Mouse (Mus musculus) A20 (cell line): ENCODE measurements around the gene Pdhb.
A peak's percentile ranks its signal among the peaks of the same experiment; 100 is the strongest.
"Not testable (repeated sequence)": the region's sequence is repeated elsewhere in the genome, so short reads cannot be mapped to it uniquely, and the experiment has no call there.

Experiments
- DNase-seq: peaks from one replicate; pipeline ENCODE4 v3.0.0-alpha.2; 2011; ENCODE audit warnings: low read depth, low spot score

Pdhb gene

GRCm38 (mm10) chr14:8134234-8134633 lies 38.6 kb downstream of the Pdhb start:
- no peak for DNase-seq

GRCm38 (mm10) chr14:8132789-8133188 lies 40.0 kb downstream of the Pdhb start:
- peak; percentile 79 for DNase-seq

GRCm38 (mm10) chr14:8127971-8128370 lies 44.9 kb downstream of the Pdhb start:
- no peak for DNase-seq

GRCm38 (mm10) chr14:8124046-8124881 lies 48.6 kb downstream of the Pdhb start:
- DNase-seq: no peak

GRCm38 (mm10) chr14:8123611-8124010 lies 49.2 kb downstream of the Pdhb start:
- not testable (repeated sequence) for DNase-seq

GRCm38 (mm10) chr14:8123141-8123540 lies 49.7 kb downstream of the Pdhb start:
- DNase-seq: no peak

- DNase-seq: no peak
Measured at GRCm38 (mm10) chr14:8119904-8120303, 52.9 kb downstream of the Pdhb start.

GRCm38 (mm10) chr14:8119454-8119853 lies 53.4 kb downstream of the Pdhb start:
- DNase-seq: no peak

- DNase-seq: no peak
Measured at GRCm38 (mm10) chr14:8117371-8117770, 55.5 kb downstream of the Pdhb start.
